In genomic region chr6:82030511-82030884, GRCm38 (mm10) we compare ENCODE assay signal across 16 mouse cellular contexts. TPM values are rescaled to one million over a fixed set of nuclear protein-coding genes. Genes with fewer than 3 reads are reported as not detected.
DNase-seq lines count a peak whose midpoint lies in the region; ATAC-seq and TF ChIP-seq lines count a peak whose summit lies in the region.
"Had no signal": no experiment of that assay in that cellular context is flagged by ENCODE, and none has a peak within 500 bp of the region (broad histone marks: within the 10 kb centered on the region; RNA-seq: fewer than 3 reads in every experiment).

No protein-coding gene starts in this region.

- WGBS in lung, embryonic 14.5 days, result 52% methylated on average over 8 of the region's 8 CpGs
- WGBS in intestine, embryonic 15.5 days, result 76% methylated on average over 8 of the region's 8 CpGs
- 55% methylated on average over 8 of the region's 8 CpGs for WGBS in kidney, embryonic 16.5 days
- 53% methylated on average over 8 of the region's 8 CpGs for WGBS in liver, embryonic 12.5 days (ENCODE audit: insufficient replicate concordance)

- peaks cover 16% of the 10 kb centered on the region for H3K4me1 ChIP-seq in lung, embryonic 14.5 days (ENCODE audit: insufficient read depth)
- peaks cover 8% of the 10 kb centered on the region; the same call in 1 of the 2 replicates for H3K4me1 ChIP-seq in intestine, embryonic 15.5 days (replicated peaks)
- H3K4me1 ChIP-seq in kidney, embryonic 16.5 days (ENCODE audit: insufficient read depth, low read length), result peaks cover 28% of the 10 kb centered on the region
- H3K4me1 ChIP-seq in liver, embryonic 12.5 days, result no peaks in the 10 kb centered on the region

- no peaks in the 10 kb centered on the region for H3K27me3 ChIP-seq in lung, embryonic 14.5 days (ENCODE audit: insufficient read depth, low read length)
- H3K27me3 ChIP-seq in intestine, embryonic 15.5 days (replicated peaks), result no peaks in the 10 kb centered on the region
- no peaks in the 10 kb centered on the region for H3K27me3 ChIP-seq in kidney, embryonic 16.5 days (ENCODE audit: insufficient read depth, low read length)
- no peaks in the 10 kb centered on the region for H3K27me3 ChIP-seq in liver, embryonic 12.5 days (replicated peaks)
- H3K27me3 ChIP-seq: forebrain, embryonic 13.5 days had no signal

- no peaks in the 10 kb centered on the region for H3K9me3 ChIP-seq in lung, embryonic 14.5 days (ENCODE audit: low read depth, low read length)
- no peaks in the 10 kb centered on the region for H3K9me3 ChIP-seq in intestine, embryonic 15.5 days
- no peaks in the 10 kb centered on the region for H3K9me3 ChIP-seq in kidney, embryonic 16.5 days (ENCODE audit: low read length)
- H3K9me3 ChIP-seq in liver, embryonic 12.5 days (replicated peaks), result no peaks in the 10 kb centered on the region
- H3K9me3 ChIP-seq: embryonic facial prominence, embryonic 12.5 days; forebrain, embryonic 13.5 days had no signal

- no peak overlapping the region for H3K9ac ChIP-seq in lung, embryonic 14.5 days
- H3K9ac ChIP-seq in intestine, embryonic 15.5 days, result no peak overlapping the region
- H3K9ac ChIP-seq in kidney, embryonic 16.5 days (replicated peaks; ENCODE audit: low read length), result 0 out of 2 replicates have a peak overlapping the region, but pooled peaks have one; percentile 18
- no peak overlapping the region for H3K9ac ChIP-seq in liver, embryonic 12.5 days
- H3K9ac ChIP-seq: embryonic facial prominence, embryonic 12.5 days; forebrain, embryonic 13.5 days had no signal

- no peaks in the 10 kb centered on the region for H3K36me3 ChIP-seq in lung, embryonic 14.5 days (ENCODE audit: insufficient read depth)
- no peaks in the 10 kb centered on the region for H3K36me3 ChIP-seq in intestine, embryonic 15.5 days
- H3K36me3 ChIP-seq in kidney, embryonic 16.5 days (ENCODE audit: insufficient read depth, low read length), result no peaks in the 10 kb centered on the region
- H3K36me3 ChIP-seq in liver, embryonic 12.5 days, result no peaks in the 10 kb centered on the region
- H3K36me3 ChIP-seq: embryonic facial prominence, embryonic 12.5 days had no signal

- no peak for TF ChIP-seq CTCF in lung, embryonic 14.5 days (IDR thresholded peaks at IDR 0.05; ENCODE audit: low read depth)

- peak; percentile 16; the same call in 1 of the 2 replicates for ATAC-seq in lung, embryonic 14.5 days (ENCODE audit: insufficient read depth)
- ATAC-seq in intestine, embryonic 15.5 days, result no peak
- ATAC-seq in kidney, embryonic 16.5 days (ENCODE audit: low FRiP score, low TSS enrichment), result peak; percentile 9; the same call in 1 of the 2 replicates
- peak; percentile 21; the same call in 1 of the 2 replicates for ATAC-seq in liver, embryonic 12.5 days
- ATAC-seq: CD4-positive, CD25-positive, alpha-beta regulatory T cell, adult 4 months; forebrain, embryonic 13.5 days; hindbrain, postnatal 0 days had no signal

- no peak for DNase-seq in lung, embryonic 14.5 days
- no peak for DNase-seq in lung, postnatal 10 days
- DNase-seq in gastrocnemius, adult 18-20 months (ENCODE audit: low spot score), result no peak
- no peak for DNase-seq in layer of hippocampus, adult 11-12 months (ENCODE audit: low spot score)
- DNase-seq: cerebellum, postnatal 36 days; gastrocnemius, adult 2 months; right cerebral cortex, postnatal 14 days; thymus, adult 2 months had no signal

- no peak overlapping the region for H3K4me2 ChIP-seq in lung, embryonic 14.5 days
- H3K4me2 ChIP-seq in intestine, embryonic 15.5 days (replicated peaks), result no peak overlapping the region
- H3K4me2 ChIP-seq in kidney, embryonic 16.5 days (replicated peaks; ENCODE audit: low read depth, low read length), result no peak overlapping the region
- H3K4me2 ChIP-seq in liver, embryonic 12.5 days, result no peak overlapping the region
- H3K4me2 ChIP-seq: embryonic facial prominence, embryonic 12.5 days; forebrain, embryonic 13.5 days had no signal

- H3K4me3 ChIP-seq in lung, embryonic 14.5 days (ENCODE audit: low read depth, low read length), result no peak overlapping the region
- H3K4me3 ChIP-seq in intestine, embryonic 15.5 days (replicated peaks), result no peak overlapping the region
- H3K4me3 ChIP-seq in kidney, embryonic 16.5 days (ENCODE audit: low read length), result no peak overlapping the region
- no peak overlapping the region for H3K4me3 ChIP-seq in liver, embryonic 12.5 days
- H3K4me3 ChIP-seq: embryonic facial prominence, embryonic 12.5 days; forebrain, embryonic 13.5 days; gastrocnemius, adult 2 months had no signal

- peak overlapping the region; percentile 92 for H3K27ac ChIP-seq in lung, embryonic 14.5 days (ENCODE audit: low read depth)
- peak overlapping the region; percentile 33; the same call in 1 of the 2 replicates for H3K27ac ChIP-seq in intestine, embryonic 15.5 days
- peak overlapping the region; percentile 96 for H3K27ac ChIP-seq in kidney, embryonic 16.5 days (ENCODE audit: low read length)
- H3K27ac ChIP-seq in liver, embryonic 12.5 days, result peak overlapping the region; percentile 68
- H3K27ac ChIP-seq: forebrain, embryonic 13.5 days; gastrocnemius, adult 2 months; hindbrain, postnatal 0 days had no signal

RNA-seq across cellular contexts. Expression of gene Eva1a, which starts 10.3 kb away (rescaled TPM):
- 46.5 and 53.7 TPM in 2 replicates for polyA plus RNA-seq in lung, embryonic 14.5 days (2014; fragmentation: Nextera tagmentation; extraction: Ambion mirVana)
- 16.8 and 19.6 TPM in 2 replicates for polyA plus RNA-seq in intestine, embryonic 15.5 days (2015; fragmentation: Nextera tagmentation; extraction: Ambion mirVana)
- 49.7 TPM in 2 replicates for polyA plus RNA-seq in kidney, embryonic 16.5 days (2015; fragmentation: Nextera tagmentation; extraction: Ambion mirVana)
- 3.5 and 3.8 TPM in 2 replicates for polyA plus RNA-seq in liver, embryonic 12.5 days (2016; fragmentation: Nextera tagmentation; extraction: Ambion mirVana)
- 1 to 10 TPM in 1 of 2 experiments, under 1 TPM in 1; 0.66 to 1.2 TPM for total RNA-seq in gastrocnemius, adult 18-20 months (2021)
- total RNA-seq: neutrophil, adult 5-6 weeks had no signal
- polyA plus RNA-seq: CD4-positive, CD25-positive, alpha-beta regulatory T cell, adult 4 months had no signal

Comparison
In these comparisons a context has a peak if more than half of its experiments do, and no peak if none do; other contexts are left out.
1. H3K27ac ChIP-seq: peak in every context shown above with its lines; median percentile 96 in kidney, embryonic 16.5 days; 92 in lung, embryonic 14.5 days; 68 in liver, embryonic 12.5 days; 33 in intestine, embryonic 15.5 days.